Mouse (Mus musculus) MEL (cell line): ENCODE measurements around the gene Rbp7. TPM values are rescaled to one million over a fixed set of nuclear protein-coding genes. Genes with fewer than 3 reads are reported as not detected.

Experiments used
- DNase-seq: peaks from one replicate; pipeline ENCODE4 v3.0.0; 2011; ENCODE audit warnings: low read depth, low spot score
- H3K27ac ChIP-seq: 2 replicates; pipeline ENCODE4 v1.5.1; 2012; ENCODE audit warnings: low read depth, mild to moderate bottlenecking, control low read depth, low read length, moderate library complexity; ENCODE audit not compliant: control insufficient read depth
- H3K27me3 ChIP-seq, 2 experiments: fragments of 150-350 bp in 1 of 2; sonication (generic) in 1 of 2; 2 replicates each; pipeline ENCODE4 v1.6.1; 2012; ENCODE audit warnings: low read length in 2 of 2, mild to moderate bottlenecking in 2 of 2, improper control_type of control experiment in 1 of 2, moderate library complexity in 1 of 2; ENCODE audit not compliant: insufficient read depth in 2 of 2, control insufficient read depth in 1 of 2
- H3K36me3 ChIP-seq, 2 experiments: 2 replicates each; pipeline ENCODE4 v1.6.1; 2012 to 2014; ENCODE audit warnings: low read length in 2 of 2, improper control_type of control experiment in 1 of 2, inconsistent platforms in 1 of 2, mild to moderate bottlenecking in 1 of 2; ENCODE audit not compliant: insufficient read depth in 2 of 2, control insufficient read depth in 1 of 2
- H3K4me1 ChIP-seq, 2 experiments: fragments of 150-350 bp in 1 of 2; sonication (generic) in 1 of 2; 2 replicates each; pipeline ENCODE4 v1.6.1; 2012; ENCODE audit warnings: low read length in 2 of 2, improper control_type of control experiment in 1 of 2, mild to moderate bottlenecking in 1 of 2; ENCODE audit not compliant: insufficient read depth in 2 of 2, control insufficient read depth in 1 of 2
- H3K4me3 ChIP-seq, 2 experiments: fragments of 150-350 bp in 1 of 2; sonication (generic) in 1 of 2; 2 replicates each; pipeline ENCODE4 v1.5.1; 2012; ENCODE audit warnings: low read depth in 2 of 2, low read length in 2 of 2, mild to moderate bottlenecking in 2 of 2, moderate library complexity in 2 of 2, control low read depth in 1 of 2, improper control_type of control experiment in 1 of 2; ENCODE audit not compliant: control insufficient read depth in 1 of 2, insufficient read depth in 1 of 2
- H3K79me2 ChIP-seq: 2 replicates; pipeline ENCODE4 v1.6.1; 2012; ENCODE audit warnings: mild to moderate bottlenecking, low read length, moderate library complexity; ENCODE audit not compliant: control insufficient read depth, poor library complexity, insufficient read depth
- H3K9ac ChIP-seq: 2 replicates; pipeline ENCODE4 v1.6.1; 2012; ENCODE audit warnings: low read depth, mild to moderate bottlenecking, control low read depth, low read length, moderate library complexity; ENCODE audit not compliant: control insufficient read depth, poor library complexity, severe bottlenecking
- H3K9me3 ChIP-seq: fragments of 150-350 bp; sonication (generic); replicated peaks from 2 replicates; pipeline ENCODE4 v1.6.1; 2012; ENCODE audit warnings: mild to moderate bottlenecking, low read length, improper control_type of control experiment, moderate library complexity; ENCODE audit not compliant: insufficient read depth
- BHLHE40 ChIP-seq: IDR thresholded peaks from 2 replicates; pipeline ENCODE4 v1.6.1; 2012; ENCODE audit warnings: low read depth, mild to moderate bottlenecking, inconsistent platforms, low read length, improper control_type of control experiment, borderline replicate concordance
- CHD2 ChIP-seq: IDR thresholded peaks from 2 replicates; pipeline ENCODE4 v1.6.1; 2011; ENCODE audit warnings: low read length, improper control_type of control experiment
- CTCF ChIP-seq, 3 experiments: IDR thresholded peaks in 2 of 3; conservative IDR thresholded peaks in 1 of 3; 2 replicates each; pipeline ENCODE4 v1.5.1; 2011 to 2012; ENCODE audit warnings: low read length in 3 of 3, low read depth in 2 of 3, mild to moderate bottlenecking in 2 of 3, improper control_type of control experiment in 1 of 3, inconsistent platforms in 1 of 3, mixed read lengths in 1 of 3, moderate library complexity in 1 of 3; ENCODE audit not compliant: control insufficient read depth in 1 of 3, insufficient read depth in 1 of 3, poor library complexity in 1 of 3, severe bottlenecking in 1 of 3
- E2F4 ChIP-seq: IDR thresholded peaks from 2 replicates; pipeline ENCODE4 v1.6.1; 2011; ENCODE audit warnings: low read depth, low read length, improper control_type of control experiment, borderline replicate concordance
- ELF1 ChIP-seq: IDR thresholded peaks from 2 replicates; pipeline ENCODE4 v1.6.1; 2014; ENCODE audit warnings: low read depth, mild to moderate bottlenecking, inconsistent platforms, low read length, improper control_type of control experiment, moderate library complexity
- EP300 ChIP-seq, 2 experiments: IDR thresholded peaks; 2 replicates each; pipeline ENCODE4 v1.6.1; 2011; ENCODE audit warnings: improper control_type of control experiment in 2 of 2, low read length in 2 of 2, low read depth in 1 of 2, mild to moderate bottlenecking in 1 of 2
- GABPA ChIP-seq: IDR thresholded peaks from 2 replicates; pipeline ENCODE4 v1.6.1; 2012; ENCODE audit warnings: low read depth, mild to moderate bottlenecking, inconsistent platforms, low read length, improper control_type of control experiment, moderate library complexity
- KAT2A ChIP-seq: conservative IDR thresholded peaks from 2 replicates; pipeline ENCODE4 v1.6.1; 2012; ENCODE audit warnings: low read depth, low read length, improper control_type of control experiment, inconsistent platforms
- MAX ChIP-seq: IDR thresholded peaks from 2 replicates; pipeline ENCODE4 v1.6.1; 2011; ENCODE audit warnings: low read length, improper control_type of control experiment
- MEF2A ChIP-seq: IDR thresholded peaks from 2 replicates; pipeline ENCODE4 v1.6.1; 2014; ENCODE audit warnings: low read depth, mild to moderate bottlenecking, inconsistent platforms, low read length, improper control_type of control experiment; ENCODE audit not compliant: poor library complexity, insufficient replicate concordance, severe bottlenecking; ENCODE audit errors: extremely low read depth
- MXI1 ChIP-seq: IDR thresholded peaks from 2 replicates; pipeline ENCODE4 v1.6.1; 2011; ENCODE audit warnings: mild to moderate bottlenecking, low read depth, low read length, improper control_type of control experiment
- MYC ChIP-seq: IDR thresholded peaks from 2 replicates; pipeline ENCODE4 v1.6.1; 2011; ENCODE audit warnings: low read depth, mild to moderate bottlenecking, low read length, improper control_type of control experiment, moderate library complexity
- NELFE ChIP-seq: IDR thresholded peaks from 2 replicates; pipeline ENCODE4 v1.6.1; 2011; ENCODE audit warnings: low read depth, low read length, improper control_type of control experiment
- RAD21 ChIP-seq: IDR thresholded peaks from 2 replicates; pipeline ENCODE4 v1.6.1; 2011; ENCODE audit warnings: mild to moderate bottlenecking, low read depth, low read length, improper control_type of control experiment
- TBP ChIP-seq: IDR thresholded peaks from 2 replicates; pipeline ENCODE4 v1.8.0; 2011; ENCODE audit warnings: low read depth, low read length, improper control_type of control experiment
- USF1 ChIP-seq: IDR thresholded peaks from 2 replicates; pipeline ENCODE4 v1.6.1; 2014; ENCODE audit warnings: low read depth, mild to moderate bottlenecking, inconsistent platforms, low read length, improper control_type of control experiment, moderate library complexity
- ZC3H11A ChIP-seq: IDR thresholded peaks from 2 replicates; pipeline ENCODE4 v1.6.1; 2012; ENCODE audit warnings: low read depth, mild to moderate bottlenecking, inconsistent platforms, low read length, improper control_type of control experiment
- ZKSCAN1 ChIP-seq: IDR thresholded peaks from 2 replicates; pipeline ENCODE4 v1.6.1; 2012; ENCODE audit warnings: low read depth, mild to moderate bottlenecking, inconsistent platforms, low read length, improper control_type of control experiment, moderate library complexity
- ZMIZ1 ChIP-seq: IDR thresholded peaks from 2 replicates; pipeline ENCODE4 v1.6.1; 2012; ENCODE audit warnings: low read depth, mild to moderate bottlenecking, inconsistent platforms, low read length, improper control_type of control experiment, moderate library complexity
- polyA plus RNA-seq, 2 experiments: library from polyadenylated mRNA; stranded (reverse) in 1 of 2; unstranded in 1 of 2; fragments of >175 nt in 1 of 2; fragments of >200 nt in 1 of 2; gene quantifications; 2 replicates each; pipeline versions ENCODE4 v1.2.1 to v1.2.4; 2012; ENCODE audit warnings: low replicate concordance in 2 of 2, low read depth in 1 of 2; ENCODE audit not compliant: insufficient read length in 2 of 2, insufficient read depth in 1 of 2, missing spikeins in 1 of 2
- total RNA-seq: library from RNA; depleted of rRNA; stranded (reverse); fragments of 300-350 nt; gene quantifications from 2 replicates; pipeline ENCODE4 v1.2.3, GENCODE M21; 2012; rRNA removed

The Rbp7 gene
- total RNA-seq (not detected in 2 replicates), polyA plus RNA-seq (not detected)

GRCm38 (mm10) chr4:149454879-149455278, at the start of gene Rbp7:
TSS of gene Rbp7 (minus strand) at chr4:149454978.
- TF ChIP-seq ZC3H11A (no peak), MEF2A (no peak), NELFE (no peak), GABPA (no peak), MXI1 (no peak), ZKSCAN1 (no peak), RAD21 (no peak)
- no peaks in the 10 kb centered on the region for H3K4me1 ChIP-seq
- no peaks in the 10 kb centered on the region for H3K36me3 ChIP-seq
- DNase-seq: no peak
- H3K9ac ChIP-seq: no peak within 1 kb of the TSS
- H3K27ac ChIP-seq: no peak within 1 kb of the TSS
- H3K9me3 ChIP-seq: no peaks in the 10 kb centered on the region
- no peaks in the 10 kb centered on the region for H3K27me3 ChIP-seq
- no peaks in the 10 kb centered on the region for H3K79me2 ChIP-seq
- no peak within 1 kb of the TSS for H3K4me3 ChIP-seq

- Histone ChIP-seq H3K27me3 (no peaks in the 10 kb centered on the region), H3K27ac (no peak overlapping the region), H3K79me2 (no peaks in the 10 kb centered on the region), H3K4me3 (no peak overlapping the region), H3K36me3 (no peaks in the 10 kb centered on the region), H3K9ac (no peak overlapping the region), H3K9me3 (no peaks in the 10 kb centered on the region), H3K4me1 (peaks cover 0 to 11% of the 10 kb centered on the region in 2 experiments; a peak in 2 of 4 replicates)
- no peak for DNase-seq
- no peak for TF ChIP-seq ELF1
- no peak for TF ChIP-seq E2F4
- no peak for TF ChIP-seq BHLHE40
- TF ChIP-seq ZMIZ1: no peak
- TF ChIP-seq NELFE: no peak
- no peak for TF ChIP-seq KAT2A
- TF ChIP-seq USF1: no peak
- TF ChIP-seq ZKSCAN1: no peak
- no peak for TF ChIP-seq MAX
- TF ChIP-seq EP300 (IDR thresholded peaks at IDR 0.05; ENCODE audit: low read depth in 1 of 2, low read length in 2 of 2): no peak
- TF ChIP-seq TBP: no peak
- no peak for TF ChIP-seq MYC
- TF ChIP-seq MEF2A: no peak
- no peak for TF ChIP-seq CTCF (IDR thresholded peaks at IDR 0.05 in 2 of 3, conservative IDR thresholded peaks at IDR 0.05 in 1 of 3; ENCODE audit: control insufficient read depth in 1 of 3, insufficient read depth in 1 of 3, low read depth in 2 of 3, low read length in 3 of 3, poor library complexity in 1 of 3, severe bottlenecking in 1 of 3)
- TF ChIP-seq CHD2: no peak
- TF ChIP-seq, all 39 proteins: peak for 0
These were observed 49.6 kb upstream of the Rbp7 start for GRCm38 (mm10) chr4:149504363-149504762.
